Mouse (Mus musculus) kidney, postnatal 36 days (tissue): ENCODE results near the gene Gm20908.
"Not testable (repeated sequence)": the region's sequence is repeated elsewhere in the genome, so short reads cannot be mapped to it uniquely, and the experiment has no call there.

Experiments used
- DNase-seq, 2 experiments: peaks; one replicate each; pipeline ENCODE4 v3.0.0; 2021 to 2022; ENCODE audit warnings: mixed read lengths in 2 of 2

Gm20908 gene

GRCm38 (mm10) chrY:64472966-64473365, at the start of gene Gm20908:
Gm20908 (plus strand) TSS chrY:64473266.
- DNase-seq = not testable (repeated sequence)
